Mouse (Mus musculus) bone marrow macrophage, adult 2 months (primary cell): Measurements from ENCODE around the gene Vipas39. TPM values are rescaled to one million over a fixed set of nuclear protein-coding genes. Genes with fewer than 3 reads are reported as not detected.
"Not testable (repeated sequence)": the region's sequence is repeated elsewhere in the genome, so short reads cannot be mapped to it uniquely, and the experiment has no call there.

Source experiments
- H3K27ac ChIP-seq: 2 replicates; pipeline ENCODE4 v1.5.1; 2012; ENCODE audit warnings: low read depth, low read length; ENCODE audit not compliant: insufficient read depth
- H3K4me1 ChIP-seq: 2 replicates; pipeline ENCODE4 v1.6.1; 2012; ENCODE audit warnings: low read length; ENCODE audit not compliant: control insufficient read depth, insufficient read depth
- H3K4me3 ChIP-seq: 2 replicates; pipeline ENCODE4 v1.5.1; 2012; ENCODE audit warnings: mild to moderate bottlenecking, low read length, moderate library complexity; ENCODE audit not compliant: insufficient read depth
- CTCF ChIP-seq: IDR thresholded peaks from 2 replicates; pipeline ENCODE4 v1.5.1; 2012; ENCODE audit warnings: low read depth, mild to moderate bottlenecking, low read length, moderate library complexity
- POLR2A ChIP-seq: IDR thresholded peaks from 2 replicates; pipeline ENCODE4 v1.6.1; 2012; ENCODE audit warnings: mild to moderate bottlenecking, low read depth, low read length, borderline replicate concordance
- polyA plus RNA-seq: library from polyadenylated mRNA; stranded (reverse); fragments of >200 nt; gene quantifications from 2 replicates; pipeline ENCODE4 v1.2.4, GENCODE M21; 2012; ENCODE audit not compliant: missing spikeins, insufficient read depth, insufficient read length

Vipas39 gene
- polyA plus RNA-seq = 87.0 and 97.7 TPM in 2 replicates

DNA sequence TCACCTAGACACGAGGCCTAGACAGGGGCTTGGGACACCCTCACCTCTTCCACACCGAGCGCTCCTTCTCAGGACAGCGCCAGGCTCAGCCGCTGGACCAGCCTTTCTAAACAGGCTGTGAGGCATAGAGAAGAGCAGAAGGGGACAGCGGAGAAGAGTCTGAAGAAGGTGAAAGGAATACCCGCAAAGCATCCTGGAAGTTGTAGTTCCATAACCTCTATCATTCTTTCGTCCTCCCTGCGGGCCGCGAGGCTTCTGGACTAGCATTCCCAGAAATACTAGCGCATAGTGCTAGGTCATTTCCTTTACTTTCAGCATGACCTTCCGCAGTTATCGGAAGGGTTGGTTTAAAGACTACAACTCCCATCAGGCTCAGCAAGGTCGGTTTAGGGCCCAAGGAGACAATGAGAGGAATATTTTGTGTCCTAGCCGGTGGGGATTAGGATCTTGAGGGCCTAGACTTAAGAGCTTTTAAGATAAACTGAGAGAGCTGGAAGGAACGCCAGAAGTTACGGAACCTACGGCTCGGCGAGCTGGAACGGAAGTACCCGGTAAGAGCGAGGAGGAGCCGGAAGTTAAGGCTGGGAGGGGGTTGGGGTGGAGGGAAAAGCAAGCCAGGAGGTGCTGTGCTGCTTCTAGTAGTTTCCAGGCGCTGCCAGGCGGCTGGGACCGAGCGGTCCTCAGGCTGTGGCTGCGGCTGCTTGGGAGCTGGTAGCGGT is at the start of gene Vipas39, which contains the start of gene Ahsa1:
Vipas39 (minus strand) TSS at position 149 of the 719 bp plus-strand sequence.
Ahsa1 (plus strand) TSS at position 372 of the 719 bp plus-strand sequence.
- H3K27ac ChIP-seq = peak within 1 kb of the TSS; percentile 89
- H3K4me1 ChIP-seq = peaks cover 25% of the 10 kb centered on the region
- peak within 1 kb of the TSS; percentile 90 for H3K4me3 ChIP-seq
- TF ChIP-seq CTCF = no peak
- TF ChIP-seq POLR2A = peak; percentile 25; the same call in 1 of the 2 replicates

DNA sequence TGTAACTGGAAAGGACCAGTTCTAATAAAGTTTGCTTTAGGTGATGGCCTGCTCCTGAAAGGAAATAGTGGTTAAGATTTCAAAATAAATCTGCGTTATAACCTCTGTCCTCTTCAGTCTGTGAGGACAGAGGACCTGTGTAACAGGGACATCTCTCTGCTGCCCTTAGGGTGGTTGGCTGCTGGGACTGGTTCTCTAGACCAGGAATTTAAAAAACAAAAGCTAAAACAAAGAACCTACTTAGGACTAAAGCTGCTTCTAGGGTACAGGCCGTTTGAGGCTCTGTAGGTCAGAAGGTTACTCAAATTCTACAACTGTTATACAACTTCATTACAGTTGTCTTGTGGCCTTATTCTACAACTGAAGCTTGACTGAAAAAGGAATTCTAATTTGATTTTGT is 47.0 kb upstream of the Vipas39 start:
- no peak for TF ChIP-seq CTCF
- no peak for TF ChIP-seq POLR2A
- no peak overlapping the region for H3K4me3 ChIP-seq
- no peaks in the 10 kb centered on the region for H3K4me1 ChIP-seq
- no peak overlapping the region for H3K27ac ChIP-seq

DNA sequence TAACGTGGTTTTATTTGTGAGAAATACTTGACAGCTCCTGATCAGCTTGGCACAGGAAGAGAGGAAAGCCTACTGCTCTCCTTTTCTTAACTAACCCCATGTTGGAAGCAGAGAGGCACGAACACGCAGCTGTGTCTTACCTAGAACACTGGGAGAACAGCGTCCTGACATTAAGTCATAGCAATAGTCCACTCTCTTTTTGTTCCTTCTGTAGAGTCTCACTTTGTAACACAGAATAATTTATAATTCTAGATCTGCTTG is 40.5 kb upstream of the Vipas39 start:
- not testable (repeated sequence) for H3K4me1 ChIP-seq, H3K27ac ChIP-seq, H3K4me3 ChIP-seq

DNA sequence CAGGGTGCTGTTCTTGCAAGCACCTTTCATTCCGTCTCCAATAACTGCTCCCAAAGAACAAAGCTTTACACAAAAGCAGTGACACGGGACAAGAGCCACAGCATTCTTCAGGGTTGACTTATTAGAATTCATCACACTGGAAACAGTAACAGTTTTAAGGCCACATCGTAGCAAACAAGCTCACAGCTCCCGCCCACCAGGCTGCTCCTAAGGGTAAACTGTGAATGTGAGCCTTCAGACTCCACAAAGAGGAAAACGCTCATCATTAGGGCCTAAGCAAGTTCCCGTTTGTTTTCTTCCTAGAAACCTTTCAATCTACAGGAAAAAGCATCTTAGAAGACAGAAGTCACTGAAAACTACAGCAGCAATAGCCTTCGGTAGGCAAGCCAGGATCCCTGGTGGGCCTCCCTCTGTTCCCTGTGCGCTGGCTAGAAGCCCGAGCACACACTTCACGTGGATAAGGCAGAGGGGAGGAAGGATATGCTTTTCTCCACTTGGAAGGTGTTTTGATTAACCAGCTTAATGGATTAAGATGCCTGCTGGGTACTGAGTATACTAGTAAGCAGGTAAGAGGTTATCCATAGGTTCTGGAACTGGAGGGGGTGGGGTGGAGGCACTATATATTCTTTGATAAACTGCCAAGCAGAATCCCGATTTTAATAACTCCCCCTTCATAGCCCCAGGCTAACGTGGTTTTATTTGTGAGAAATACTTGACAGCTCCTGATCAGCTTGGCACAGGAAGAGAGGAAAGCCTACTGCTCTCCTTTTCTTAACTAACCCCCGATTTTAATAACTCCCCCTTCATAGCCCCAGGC is 39.9 kb upstream of the Vipas39 start:
- H3K4me1 ChIP-seq = no peaks in the 10 kb centered on the region
- H3K27ac ChIP-seq = no peak overlapping the region
- TF ChIP-seq CTCF = no peak
- no peak for TF ChIP-seq POLR2A
- no peak overlapping the region for H3K4me3 ChIP-seq

DNA sequence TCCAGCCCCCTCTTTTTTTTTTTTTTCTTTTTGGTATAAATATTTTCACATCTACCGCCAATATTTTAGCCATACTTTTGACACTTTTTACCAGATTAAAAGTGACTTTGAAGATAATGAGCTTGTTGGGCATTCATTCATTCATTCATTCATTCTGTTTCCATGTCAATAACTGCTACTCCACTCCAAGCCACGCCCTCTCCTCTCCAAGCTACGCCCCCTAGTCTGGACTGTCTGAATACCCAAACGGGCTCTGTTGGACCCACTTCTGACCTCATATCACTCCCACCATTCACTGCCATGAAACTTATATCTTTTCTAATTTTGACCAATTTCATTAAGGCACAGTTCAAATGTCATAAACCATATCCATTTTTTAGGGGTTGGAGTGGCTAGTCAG is 35.1 kb upstream of the Vipas39 start:
- H3K27ac ChIP-seq = no peak overlapping the region
- no peak for TF ChIP-seq POLR2A
- TF ChIP-seq CTCF = no peak
- no peak overlapping the region for H3K4me3 ChIP-seq
- no peaks in the 10 kb centered on the region for H3K4me1 ChIP-seq

DNA sequence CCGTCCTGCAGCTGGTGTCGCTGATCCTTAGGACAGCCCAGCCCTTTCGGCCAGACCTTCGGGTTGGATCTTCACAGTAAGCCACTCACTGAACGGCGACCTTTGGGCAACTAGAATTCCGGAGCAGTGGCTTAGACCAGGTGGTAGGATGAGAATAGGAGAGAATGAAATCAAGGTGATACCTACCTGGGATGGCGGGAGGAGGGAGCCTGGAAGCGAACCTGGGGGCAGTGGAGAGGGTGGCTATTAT is 34.3 kb upstream of the Vipas39 start:
- Histone ChIP-seq H3K4me3 (peak overlapping the region; percentile 66), H3K27ac (no peak overlapping the region), H3K4me1 (no peaks in the 10 kb centered on the region)
- TF ChIP-seq CTCF (no peak), POLR2A (no peak)

DNA sequence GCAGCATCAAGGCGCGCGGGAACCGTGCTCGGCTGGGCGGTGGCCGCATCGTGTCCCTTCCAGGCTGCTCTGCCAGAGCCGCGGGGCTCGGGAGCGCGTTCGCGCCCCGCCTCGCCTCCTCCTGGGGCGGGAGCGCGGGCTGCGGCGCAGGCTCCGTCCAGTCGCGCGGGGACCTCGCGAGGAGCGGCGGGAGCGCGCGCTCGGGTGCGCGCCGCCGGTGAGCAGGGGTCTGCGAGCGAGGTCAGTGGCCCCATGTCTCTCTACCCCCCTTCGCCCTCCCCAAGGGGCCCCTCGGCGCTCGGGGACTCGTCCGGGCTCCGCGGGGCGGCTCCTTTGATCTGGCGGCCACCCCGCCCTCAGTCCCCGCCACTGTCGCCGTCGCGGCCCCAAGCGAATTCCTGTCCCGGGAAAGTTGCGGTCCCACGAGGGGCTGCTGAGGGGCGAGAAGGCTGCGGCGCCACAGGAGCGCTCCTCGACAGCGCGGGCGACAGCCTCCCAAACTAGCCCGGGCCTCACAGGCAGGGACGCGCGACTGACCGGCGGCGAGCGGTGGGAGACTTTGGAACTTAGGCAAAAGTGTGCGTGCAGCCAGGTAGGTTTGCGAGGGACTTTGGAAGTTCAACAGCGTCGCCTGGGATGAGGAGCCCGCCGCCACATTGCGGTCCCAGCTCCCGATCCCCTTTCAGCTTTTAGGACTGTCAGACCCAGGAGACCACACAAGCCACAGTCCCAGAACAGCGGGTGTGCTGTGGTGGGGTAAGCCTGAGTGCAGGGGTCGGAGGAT is 33.8 kb upstream of the Vipas39 start, which contains the start of gene Ism2:
Ism2 (minus strand) TSS at position 49 of the 784 bp plus-strand sequence.
- Histone ChIP-seq H3K27ac (no peak within 1 kb of the TSS), H3K4me1 (no peaks in the 10 kb centered on the region), H3K4me3 (peak within 1 kb of the TSS; percentile 66)
- TF ChIP-seq POLR2A (no peak), CTCF (no peak)

DNA sequence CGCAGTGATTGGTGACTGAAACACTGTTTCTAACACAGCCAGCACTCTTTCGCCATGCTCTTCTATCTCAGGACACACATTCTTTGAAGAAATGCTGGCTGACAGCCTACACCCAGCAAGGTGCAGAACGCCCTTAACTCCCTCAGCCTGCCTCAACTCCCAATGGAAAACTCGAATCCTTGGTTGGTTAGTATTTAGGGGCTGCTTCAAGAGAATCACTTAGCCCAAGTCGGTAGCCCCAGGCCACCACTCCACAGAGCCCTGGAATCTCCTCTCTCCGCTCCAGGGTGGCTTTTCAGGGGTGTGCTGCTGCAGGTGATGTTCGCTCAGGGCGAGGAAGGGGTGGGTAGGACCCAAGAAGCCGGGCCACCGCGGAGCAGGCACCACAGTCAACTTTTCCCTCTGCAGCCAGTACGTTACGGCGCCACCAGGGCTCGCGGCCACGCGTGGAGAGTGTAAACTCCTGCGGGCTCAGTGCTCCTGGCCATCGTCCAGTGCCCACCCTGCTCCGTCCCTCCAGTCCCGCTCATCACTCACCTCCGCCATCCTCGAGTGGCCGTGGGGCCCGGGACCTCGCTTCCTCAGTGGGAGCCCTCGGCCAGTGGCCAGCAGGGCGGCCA is 33.1 kb upstream of the Vipas39 start:
- TF ChIP-seq CTCF (no peak), POLR2A (no peak)
- Histone ChIP-seq H3K4me3 (peak overlapping the region; percentile 66), H3K4me1 (no peaks in the 10 kb centered on the region), H3K27ac (no peak overlapping the region)

DNA sequence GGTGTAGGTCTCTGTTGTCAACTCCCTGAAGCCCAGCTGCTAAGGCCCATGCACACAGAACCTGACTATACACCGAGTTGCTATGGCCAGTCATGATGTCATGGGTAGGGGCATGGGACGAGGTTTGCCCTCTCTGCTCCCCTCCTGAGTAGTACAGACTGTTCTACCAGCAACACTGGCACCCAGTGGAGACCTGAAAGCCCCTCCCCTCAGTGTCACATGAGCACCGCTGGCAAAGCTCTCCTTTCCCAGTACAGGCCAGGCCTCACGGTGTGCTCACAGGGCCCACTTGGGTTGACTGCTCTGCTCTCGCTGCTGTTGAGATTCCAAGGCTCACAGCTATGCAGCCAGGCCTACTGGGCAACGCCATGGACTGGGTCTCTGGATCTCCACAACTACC is 27.9 kb upstream of the Vipas39 start:
- Histone ChIP-seq H3K4me1 (no peaks in the 10 kb centered on the region), H3K27ac (no peak overlapping the region), H3K4me3 (no peak overlapping the region)
- TF ChIP-seq POLR2A = no peak
